Mouse (Mus musculus) lung, embryonic 14.5 days (tissue): ENCODE results near the gene 4930404N11Rik. TPM values are rescaled to one million over a fixed set of nuclear protein-coding genes. Genes with fewer than 3 reads are reported as not detected.

Experiments used
- ATAC-seq: fragments of 200-750 bp; cut with Nextera tagmentation; 2 replicates; pipeline ENCODE4 v1.8.0; 2017; ENCODE audit warnings: mild to moderate bottlenecking, moderate TSS enrichment, moderate library complexity; ENCODE audit not compliant: insufficient read depth
- DNase-seq: peaks from one replicate; pipeline ENCODE4 v3.0.0-alpha.2; 2015
- H3K27ac ChIP-seq: fragments of 300-500 bp; sonication (generic); 2 replicates; pipeline ENCODE4 v1.5.1; 2014; ENCODE audit warnings: low read depth, mild to moderate bottlenecking, moderate library complexity
- H3K27me3 ChIP-seq: fragments of 300-500 bp; sonication (generic); 2 replicates; pipeline ENCODE4 v1.6.1; 2014; ENCODE audit warnings: low read length, control low read depth; ENCODE audit not compliant: insufficient read depth
- H3K36me3 ChIP-seq: fragments of 300-500 bp; sonication (generic); 2 replicates; pipeline ENCODE4 v1.6.1; 2014; ENCODE audit warnings: control low read depth; ENCODE audit not compliant: insufficient read depth
- H3K4me1 ChIP-seq: fragments of 300-500 bp; sonication (generic); 2 replicates; pipeline ENCODE4 v1.6.1; 2014; ENCODE audit warnings: antibody characterized with exemption, control low read depth; ENCODE audit not compliant: insufficient read depth
- H3K4me2 ChIP-seq: fragments of 300-500 bp; sonication (generic); 2 replicates; pipeline ENCODE4 v1.6.1; 2014; ENCODE audit warnings: mild to moderate bottlenecking
- H3K4me3 ChIP-seq: fragments of 300-500 bp; sonication (generic); 2 replicates; pipeline ENCODE4 v1.5.1; 2014; ENCODE audit warnings: low read depth, low read length
- H3K9ac ChIP-seq: fragments of 300-500 bp; sonication (generic); 2 replicates; pipeline ENCODE4 v1.6.1; 2014
- H3K9me3 ChIP-seq: fragments of 300-500 bp; sonication (generic); 2 replicates; pipeline ENCODE4 v1.6.1; 2016; ENCODE audit warnings: low read depth, low read length, control low read depth
- CTCF ChIP-seq: IDR thresholded peaks from 2 replicates; pipeline ENCODE4 v1.5.1; 2016; ENCODE audit warnings: antibody characterized with exemption, low read depth
- WGBS: fragments of 180-500 bp; shearing (Covaris S2); extraction: QIAGEN DNeasy Blood & Tissue Kit; methylation state at CpG from one replicate; pipeline ENCODE4 v1.1.7; 2014; 5-methylcytosine and 5-hydroxymethylcytosine counted together
- polyA plus RNA-seq: library from polyadenylated mRNA; unstranded; fragments of >200 nt; fragmentation: Nextera tagmentation; extraction: Ambion mirVana; gene quantifications from 2 replicates; pipeline ENCODE4 v1.2.1, GENCODE M21; 2014

The 4930404N11Rik gene
- 0.65 and 0.92 TPM in 2 replicates for polyA plus RNA-seq

DNA sequence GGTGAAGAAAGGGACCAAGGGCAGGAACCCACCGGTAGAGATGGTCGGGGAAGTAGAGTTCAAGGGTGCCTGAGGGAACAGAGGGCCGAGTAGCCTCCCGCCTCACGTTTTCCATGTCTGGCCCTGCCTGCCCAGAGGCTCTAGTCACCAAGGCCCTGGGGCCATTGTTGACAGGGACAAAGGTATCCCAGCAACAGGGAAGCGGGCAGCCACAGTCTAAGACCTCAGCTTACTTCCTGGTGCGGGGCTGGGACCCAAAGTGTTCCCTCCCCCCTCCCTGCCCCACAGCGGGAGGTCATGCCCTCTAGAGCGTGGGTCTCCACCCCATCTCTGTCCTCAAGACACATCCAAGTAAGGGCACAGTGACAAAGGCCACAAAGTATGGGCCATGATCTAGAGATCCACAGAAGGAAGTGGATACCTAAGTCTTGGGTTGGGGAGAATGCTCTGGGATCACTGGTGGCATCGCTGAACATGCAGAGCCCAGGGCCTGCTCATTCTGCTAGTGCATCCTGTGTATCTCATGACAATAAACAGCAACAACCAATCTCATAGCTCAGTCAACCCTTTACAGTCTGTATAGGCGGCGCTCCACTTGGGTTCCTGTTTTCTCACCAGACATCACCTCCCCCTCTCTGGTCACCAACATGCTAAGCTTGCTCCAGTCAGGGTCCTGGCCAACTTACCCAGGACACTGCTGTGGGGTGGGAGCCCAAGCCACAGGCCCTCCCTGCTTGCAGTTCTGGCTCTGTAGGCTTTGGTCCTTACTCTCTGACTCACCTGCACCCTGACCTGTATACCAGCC lies at the start of gene 4930404N11Rik:
TSS of gene 4930404N11Rik (minus strand) at position 145 of the 805 bp plus-strand sequence.
- peak; percentile 2; the same call in 1 of the 2 replicates for ATAC-seq

DNA sequence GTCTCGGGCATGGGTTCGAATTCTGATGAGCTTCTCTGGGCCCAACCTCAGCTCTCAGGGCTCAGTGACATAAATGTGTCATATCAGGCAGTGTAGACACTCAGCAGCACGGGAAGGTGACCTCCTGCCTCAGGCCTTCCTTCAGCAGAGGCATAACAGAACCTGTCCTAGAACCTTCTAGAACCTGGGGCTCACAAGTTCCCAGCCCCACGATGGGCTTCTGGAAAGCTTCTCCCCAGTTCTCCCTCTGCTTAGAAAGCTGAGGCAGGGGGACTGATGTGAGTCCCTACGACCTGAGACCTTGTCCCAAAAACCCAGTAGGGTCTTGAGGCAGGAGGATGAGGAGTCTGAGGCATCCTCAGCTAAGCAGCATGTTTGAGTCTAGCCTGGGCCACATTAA lies 49.5 kb upstream of the 4930404N11Rik start:
- Histone ChIP-seq H3K36me3 (peaks cover 25% of the 10 kb centered on the region), H3K27me3 (no peaks in the 10 kb centered on the region), H3K9ac (no peak overlapping the region), H3K4me2 (no peak overlapping the region), H3K27ac (no peak overlapping the region), H3K9me3 (no peaks in the 10 kb centered on the region), H3K4me3 (no peak overlapping the region), H3K4me1 (peaks cover 54% of the 10 kb centered on the region)
- DNase-seq = no peak
- WGBS = 75% methylated on average over 5 of the region's 5 CpGs
- no peak for ATAC-seq
- no peak for TF ChIP-seq CTCF

More for the DNA sequence above, at the start of gene 4930404N11Rik:
- WGBS = 27% methylated on average over 12 of the region's 12 CpGs
- Histone ChIP-seq H3K4me2 (peak within 1 kb of the TSS; percentile 60), H3K27ac (peak within 1 kb of the TSS; percentile 36; the same call in 1 of the 2 replicates), H3K27me3 (peaks cover 8% of the 10 kb centered on the region; the same call in 1 of the 2 replicates), H3K36me3 (peaks cover 57% of the 10 kb centered on the region), H3K9me3 (no peaks in the 10 kb centered on the region), H3K4me1 (peaks cover 25% of the 10 kb centered on the region), H3K4me3 (peak within 1 kb of the TSS; percentile 34), H3K9ac (0 out of 2 replicates have a peak within 1 kb of the TSS, but pooled peaks have one; percentile 39)
- TF ChIP-seq CTCF = no peak
- peak; percentile 56 for DNase-seq

DNA sequence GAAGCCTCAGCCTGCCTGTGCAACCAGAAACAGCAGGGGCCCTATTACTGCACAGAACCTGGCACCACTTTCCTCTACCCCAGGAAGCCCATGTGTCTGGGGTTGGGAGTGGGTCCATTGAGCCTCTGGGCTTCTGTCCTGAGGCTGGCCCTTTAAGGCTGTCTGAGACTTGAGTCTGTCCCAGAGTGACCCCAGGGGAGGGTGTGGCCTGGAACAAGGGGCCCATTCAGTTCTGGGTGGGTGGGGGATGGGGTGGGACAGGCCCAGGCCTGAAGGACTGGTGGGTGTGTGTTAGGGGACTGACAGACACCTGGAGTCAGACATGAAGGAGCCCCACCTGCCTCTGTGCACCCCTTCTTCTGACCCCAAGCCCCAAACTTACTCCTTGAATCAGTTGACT lies 49.1 kb upstream of the 4930404N11Rik start:
- H3K9ac ChIP-seq = no peak overlapping the region
- H3K4me2 ChIP-seq = peak overlapping the region; percentile 48
- H3K27ac ChIP-seq = peak overlapping the region; percentile 92

DNA sequence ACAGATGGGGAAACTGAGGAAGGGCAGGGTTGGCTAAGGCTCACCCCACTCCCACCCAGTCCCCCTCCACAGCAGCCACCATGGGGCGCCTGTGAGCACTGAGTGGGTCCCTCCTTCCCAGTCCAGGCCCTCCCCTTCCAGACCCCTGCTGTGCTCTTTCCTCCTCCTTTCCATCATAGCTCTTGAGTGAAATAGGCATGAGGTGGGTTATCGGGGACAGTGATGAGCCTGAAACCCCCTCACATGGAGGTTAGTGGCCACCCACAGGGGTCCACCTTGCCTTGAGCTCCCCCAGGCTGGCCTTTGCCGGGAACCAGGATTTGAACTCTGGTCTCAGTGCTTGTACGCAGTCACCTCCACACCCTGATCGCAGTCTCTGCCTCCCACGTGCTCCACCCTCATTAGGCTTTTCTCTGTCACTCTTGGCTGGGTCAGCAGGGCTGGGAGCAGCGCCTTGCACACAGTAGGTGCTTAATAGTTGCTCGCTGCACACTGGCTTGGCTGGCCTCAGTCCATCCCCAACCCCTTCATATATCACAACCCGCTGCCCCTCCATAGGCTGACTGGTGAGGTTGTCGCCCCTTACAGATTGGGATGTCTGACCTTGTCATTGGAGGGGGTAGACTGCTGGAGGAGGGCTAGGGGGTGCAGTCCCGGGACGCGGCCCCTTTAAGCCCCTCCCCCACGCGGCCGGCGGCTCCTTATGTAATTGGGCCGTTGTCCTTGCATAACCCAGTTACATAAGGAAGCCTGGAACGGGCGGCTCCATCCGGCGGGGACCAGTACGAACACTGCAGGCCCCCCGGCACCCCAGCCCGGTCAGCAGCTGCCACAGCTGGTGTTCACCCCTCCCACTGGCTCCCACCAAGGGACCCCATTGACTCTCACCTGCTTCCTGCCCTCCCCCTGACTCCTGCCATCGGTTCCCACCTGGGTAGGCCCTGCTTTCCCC lies 48.0 kb upstream of the 4930404N11Rik start:
- Histone ChIP-seq H3K36me3 (peaks cover 20% of the 10 kb centered on the region), H3K27ac (peak overlapping the region; percentile 92)
- peak; percentile 4; the same call in 1 of the 2 replicates for ATAC-seq

More for the DNA sequence above, 49.1 kb upstream of the 4930404N11Rik start:
- peaks cover 21% of the 10 kb centered on the region; the same call in 1 of the 2 replicates for H3K36me3 ChIP-seq
- H3K9me3 ChIP-seq = no peaks in the 10 kb centered on the region
- H3K4me1 ChIP-seq = peaks cover 54% of the 10 kb centered on the region
- DNase-seq = no peak
- ATAC-seq = no peak
- no peaks in the 10 kb centered on the region for H3K27me3 ChIP-seq
- H3K4me3 ChIP-seq = no peak overlapping the region
- no peak for TF ChIP-seq CTCF

DNA sequence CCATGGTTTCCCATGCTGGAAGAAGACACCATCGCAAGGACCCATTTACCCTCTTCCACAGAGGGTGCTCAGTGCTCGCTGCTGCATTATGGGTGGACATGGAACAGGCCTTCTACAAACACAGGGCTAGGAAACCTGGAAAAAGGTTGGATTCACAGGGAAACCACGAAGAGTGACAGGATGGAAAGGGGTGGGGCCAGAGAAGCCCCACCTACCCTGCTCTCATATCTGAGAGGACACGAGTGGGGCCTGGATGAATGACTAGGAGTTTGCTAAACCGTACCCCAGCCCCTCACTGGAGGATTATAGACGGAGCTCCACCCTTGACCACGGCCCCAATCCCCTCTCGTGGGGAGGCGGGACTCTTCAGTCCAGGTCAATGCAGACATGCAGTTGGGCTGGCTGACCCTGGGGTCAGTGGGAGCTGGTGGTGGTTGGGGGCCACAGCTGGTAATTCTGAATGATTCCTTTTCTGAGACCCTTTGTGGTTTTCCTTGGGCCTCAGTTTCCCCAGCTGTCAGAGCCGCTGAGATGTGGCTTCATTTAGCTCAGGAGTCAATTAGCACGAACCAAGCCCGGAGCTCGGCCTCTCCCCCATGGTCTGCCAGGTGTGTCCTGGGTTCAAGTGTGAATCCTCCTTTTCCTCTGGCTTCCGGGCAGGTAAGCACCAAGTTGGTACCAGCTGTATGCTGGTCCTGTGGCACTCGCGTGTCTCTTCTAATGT lies 47.1 kb upstream of the 4930404N11Rik start:
- H3K4me1 ChIP-seq = peaks cover 59% of the 10 kb centered on the region
- peak overlapping the region; percentile 49 for H3K4me2 ChIP-seq
- H3K36me3 ChIP-seq = peaks cover 28% of the 10 kb centered on the region
- ATAC-seq = no peak
- peak overlapping the region; percentile 16; the same call in 1 of the 2 replicates for H3K9ac ChIP-seq
- 67% methylated on average over 16 of the region's 16 CpGs for WGBS
- no peak for TF ChIP-seq CTCF
- H3K27ac ChIP-seq = peak overlapping the region; percentile 92
- no peak for DNase-seq
- H3K9me3 ChIP-seq = no peaks in the 10 kb centered on the region
- no peaks in the 10 kb centered on the region for H3K27me3 ChIP-seq
- H3K4me3 ChIP-seq = no peak overlapping the region

More for the DNA sequence above, 48.0 kb upstream of the 4930404N11Rik start:
- peak overlapping the region; percentile 42 for H3K9ac ChIP-seq
- H3K9me3 ChIP-seq = no peaks in the 10 kb centered on the region
- H3K27me3 ChIP-seq = no peaks in the 10 kb centered on the region
- peak overlapping the region; percentile 48 for H3K4me2 ChIP-seq
- DNase-seq = peak; percentile 89
- 26% methylated on average over 26 of the region's 26 CpGs for WGBS
- H3K4me1 ChIP-seq = peaks cover 51% of the 10 kb centered on the region
- peak; percentile 20 for TF ChIP-seq CTCF
- peak overlapping the region; percentile 15; the same call in 1 of the 2 replicates for H3K4me3 ChIP-seq
